ENCODE assay signal across 8 mouse cellular contexts in genomic region chr11:49203771-49204497, GRCm38 (mm10). TPM values are rescaled to one million over a fixed set of nuclear protein-coding genes. Genes with fewer than 3 reads are reported as not detected.
DNase-seq lines count a peak whose midpoint lies in the region; ATAC-seq and TF ChIP-seq lines count a peak whose summit lies in the region.

No protein-coding gene starts in this region.

- H3K9ac ChIP-seq in forebrain, embryonic 15.5 days (replicated peaks), result peak overlapping the region; percentile 96
- H3K9ac ChIP-seq in limb, embryonic 13.5 days, result peak overlapping the region; percentile 94
- H3K9ac ChIP-seq in midbrain, embryonic 16.5 days (ENCODE audit: low read depth, low read length), result peak overlapping the region; percentile 98

- no peaks in the 10 kb centered on the region for H3K36me3 ChIP-seq in forebrain, embryonic 15.5 days
- H3K36me3 ChIP-seq in limb, embryonic 13.5 days, result peaks cover 16% of the 10 kb centered on the region
- H3K36me3 ChIP-seq in midbrain, embryonic 16.5 days (ENCODE audit: control insufficient read depth, insufficient read depth, low read length), result no peaks in the 10 kb centered on the region

- peak; percentile 26 for DNase-seq in cerebellum, adult 9-10 months
- no peak for DNase-seq in cerebellum, adult 18-20 months
- peak; percentile 72 for DNase-seq in 3T3-L1 (ENCODE audit: low read depth, low spot score)
- DNase-seq in adrenal gland, postnatal 4 days (ENCODE audit: low spot score in 2 of 2), result no peak

- peak overlapping the region; percentile 98 for H3K27ac ChIP-seq in bone marrow macrophage, adult 2 months (ENCODE audit: insufficient read depth, low read depth, low read length)
- peak overlapping the region; percentile 96 for H3K27ac ChIP-seq in forebrain, embryonic 15.5 days (replicated peaks)
- H3K27ac ChIP-seq in limb, embryonic 13.5 days, result peak overlapping the region; percentile 99
- peak overlapping the region; percentile 97 for H3K27ac ChIP-seq in midbrain, embryonic 16.5 days (ENCODE audit: low read length)

- no peaks in the 10 kb centered on the region for H3K9me3 ChIP-seq in forebrain, embryonic 15.5 days
- H3K9me3 ChIP-seq in limb, embryonic 13.5 days, result no peaks in the 10 kb centered on the region
- H3K9me3 ChIP-seq in midbrain, embryonic 16.5 days (replicated peaks; ENCODE audit: control insufficient read depth, low read length, poor library complexity, severe bottlenecking), result no peaks in the 10 kb centered on the region

- H3K4me2 ChIP-seq in forebrain, embryonic 15.5 days (replicated peaks), result peak overlapping the region; percentile 71
- H3K4me2 ChIP-seq in limb, embryonic 13.5 days (replicated peaks), result peak overlapping the region; percentile 83
- H3K4me2 ChIP-seq in midbrain, embryonic 16.5 days (ENCODE audit: low read length), result peak overlapping the region; percentile 89

- peaks cover 20% of the 10 kb centered on the region for H3K4me1 ChIP-seq in bone marrow macrophage, adult 2 months (ENCODE audit: control insufficient read depth, insufficient read depth, low read length)
- peaks cover 35% of the 10 kb centered on the region for H3K4me1 ChIP-seq in forebrain, embryonic 15.5 days
- peaks cover 13% of the 10 kb centered on the region for H3K4me1 ChIP-seq in limb, embryonic 13.5 days
- H3K4me1 ChIP-seq in midbrain, embryonic 16.5 days (ENCODE audit: control insufficient read depth, insufficient read depth, low read length), result peaks cover 19% of the 10 kb centered on the region

- WGBS in forebrain, embryonic 15.5 days, result under 1% methylated on average over 24 of the region's 24 CpGs
- WGBS in limb, embryonic 13.5 days, result 0% methylated on average over 24 of the region's 24 CpGs
- WGBS in midbrain, embryonic 16.5 days, result under 1% methylated on average over 24 of the region's 24 CpGs

- TF ChIP-seq POLR2A in bone marrow macrophage, adult 2 months (IDR thresholded peaks at IDR 0.05; ENCODE audit: borderline replicate concordance, low read depth, low read length), result no peak

- peak overlapping the region; percentile 71 for H3K4me3 ChIP-seq in bone marrow macrophage, adult 2 months (ENCODE audit: insufficient read depth, low read length)
- H3K4me3 ChIP-seq in forebrain, embryonic 15.5 days, result peak overlapping the region; percentile 82
- peak overlapping the region; percentile 86 for H3K4me3 ChIP-seq in limb, embryonic 13.5 days
- H3K4me3 ChIP-seq in midbrain, embryonic 16.5 days (ENCODE audit: low read depth, low read length), result peak overlapping the region; percentile 98

- no peak for TF ChIP-seq CTCF in bone marrow macrophage, adult 2 months (IDR thresholded peaks at IDR 0.05; ENCODE audit: low read depth, low read length)

- H3K27me3 ChIP-seq in forebrain, embryonic 15.5 days, result no peaks in the 10 kb centered on the region
- no peaks in the 10 kb centered on the region for H3K27me3 ChIP-seq in limb, embryonic 13.5 days
- no peaks in the 10 kb centered on the region for H3K27me3 ChIP-seq in midbrain, embryonic 16.5 days (ENCODE audit: control insufficient read depth, insufficient read depth, low read depth, low read length)

- ATAC-seq in forebrain, embryonic 15.5 days (replicated peaks), result peak; percentile 69
- ATAC-seq in limb, embryonic 13.5 days (ENCODE audit: low FRiP score, low read depth), result peak; percentile 78
- peak; percentile 79 for ATAC-seq in midbrain, embryonic 16.5 days

RNA-seq across cellular contexts. Expression of gene Zfp62, which starts 0.8 kb away (rescaled TPM):
- 28.4 and 30.8 TPM in 2 replicates for polyA plus RNA-seq in bone marrow macrophage, adult 2 months (2012; ENCODE audit: insufficient read depth, insufficient read length, missing spikeins)
- polyA plus RNA-seq in forebrain, embryonic 15.5 days (2015; fragmentation: Nextera tagmentation; extraction: Ambion mirVana), result 54.7 and 55.1 TPM in 2 replicates
- polyA plus RNA-seq in limb, embryonic 13.5 days (2015; fragmentation: Nextera tagmentation; extraction: Ambion mirVana), result 44.5 and 48.8 TPM in 2 replicates
- polyA plus RNA-seq in midbrain, embryonic 16.5 days (2015; fragmentation: Nextera tagmentation; extraction: Ambion mirVana), result 38.6 and 43.4 TPM in 2 replicates
- 10 to 100 TPM; 47.3 to 48.7 TPM for total RNA-seq in adrenal gland, postnatal 4 days (2021)

RNA-seq across cellular contexts. Expression of gene Btnl9, which starts 17.0 kb away (rescaled TPM):
- 0.15 TPM in 1 of 2 replicates, not detected in the other for polyA plus RNA-seq in bone marrow macrophage, adult 2 months (2012; ENCODE audit: insufficient read depth, insufficient read length, missing spikeins)
- 0.09 TPM in 1 of 2 replicates, not detected in the other for polyA plus RNA-seq in forebrain, embryonic 15.5 days (2015; fragmentation: Nextera tagmentation; extraction: Ambion mirVana)
- 1.0 and 1.5 TPM in 2 replicates for polyA plus RNA-seq in limb, embryonic 13.5 days (2015; fragmentation: Nextera tagmentation; extraction: Ambion mirVana)
- polyA plus RNA-seq in midbrain, embryonic 16.5 days (2015; fragmentation: Nextera tagmentation; extraction: Ambion mirVana), result 0.10 and 0.39 TPM in 2 replicates
- total RNA-seq in adrenal gland, postnatal 4 days (2021), result 10 to 100 TPM; 15.6 to 16.7 TPM

RNA-seq across cellular contexts. Expression of gene Mgat1, which starts 40.1 kb away (rescaled TPM):
- polyA plus RNA-seq in bone marrow macrophage, adult 2 months (2012; ENCODE audit: insufficient read depth, insufficient read length, missing spikeins), result 76.3 and 89.8 TPM in 2 replicates
- polyA plus RNA-seq in forebrain, embryonic 15.5 days (2015; fragmentation: Nextera tagmentation; extraction: Ambion mirVana), result 30.2 and 30.3 TPM in 2 replicates
- polyA plus RNA-seq in limb, embryonic 13.5 days (2015; fragmentation: Nextera tagmentation; extraction: Ambion mirVana), result 56.3 and 60.7 TPM in 2 replicates
- polyA plus RNA-seq in midbrain, embryonic 16.5 days (2015; fragmentation: Nextera tagmentation; extraction: Ambion mirVana), result 33.5 and 34.3 TPM in 2 replicates
- 100 to 1,000 TPM; 104 to 109 TPM for total RNA-seq in adrenal gland, postnatal 4 days (2021)

RNA-seq across cellular contexts. Expression of gene Olfr1394, which starts 49.8 kb away (rescaled TPM):
- polyA plus RNA-seq in bone marrow macrophage, adult 2 months (2012; ENCODE audit: insufficient read depth, insufficient read length, missing spikeins), result not detected in 2 replicates
- polyA plus RNA-seq in forebrain, embryonic 15.5 days (2015; fragmentation: Nextera tagmentation; extraction: Ambion mirVana), result not detected in 2 replicates
- not detected in 2 replicates for polyA plus RNA-seq in limb, embryonic 13.5 days (2015; fragmentation: Nextera tagmentation; extraction: Ambion mirVana)
- not detected in 2 replicates for polyA plus RNA-seq in midbrain, embryonic 16.5 days (2015; fragmentation: Nextera tagmentation; extraction: Ambion mirVana)
- total RNA-seq in adrenal gland, postnatal 4 days (2021), result not detected

Comparison
In these comparisons a context has a peak if more than half of its experiments do, and no peak if none do; other contexts are left out.
1. DNase-seq: peak in cerebellum, adult 9-10 months (single experiment) and 3T3-L1 (single experiment); none in cerebellum, adult 18-20 months (0 of 2) and adrenal gland, postnatal 4 days (0 of 2).
2. Peak in every context shown above with its lines, with median percentiles within 50 percentile points of each other: H3K27ac ChIP-seq, H3K4me3 ChIP-seq, ATAC-seq, H3K4me2 ChIP-seq and H3K9ac ChIP-seq.